Mouse (Mus musculus): ENCODE results near the gene Rad23b.

DNA sequence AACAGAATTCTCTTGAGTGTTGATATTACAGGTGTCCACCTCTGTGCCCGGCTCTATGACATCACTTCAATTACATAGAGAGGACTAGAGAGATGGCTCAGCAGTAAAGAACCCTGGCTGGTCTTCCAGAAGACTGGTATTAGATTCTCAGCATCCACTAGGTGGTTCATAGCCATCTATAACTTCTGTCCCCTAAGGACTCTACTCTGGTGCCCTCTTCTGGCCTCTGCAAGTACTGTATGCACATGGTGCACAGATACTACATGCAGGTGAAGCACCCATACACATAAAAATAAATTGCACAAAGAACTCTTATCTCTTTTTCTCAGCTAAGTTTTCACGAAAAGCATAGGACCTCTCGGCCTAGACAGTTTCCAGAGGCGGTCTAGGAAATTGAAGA lies 14.5 kb downstream of the Rad23b start:
- TF ChIP-seq EP300 (IDR thresholded peaks at IDR 0.05; ENCODE audit: low read depth): no peak
- TF ChIP-seq CTCF (IDR thresholded peaks at IDR 0.05; ENCODE audit: low read depth): peak; percentile 74
